8 mouse cellular contexts compared by ENCODE assay signal in genomic region chr4:9028475-9028874, GRCm38 (mm10).
A peak's percentile ranks its signal among the peaks of the same experiment; 100 is the strongest.
DNase-seq lines count a peak whose midpoint lies in the region; ATAC-seq lines count a peak whose summit lies in the region.

No protein-coding gene starts in this region.

- peak overlapping the region; percentile 54 for H3K9ac ChIP-seq in kidney, embryonic 16.5 days (replicated peaks; ENCODE audit: low read length)
- H3K9ac ChIP-seq in hindbrain, embryonic 12.5 days = peak overlapping the region; percentile 56
- H3K9ac ChIP-seq in limb, embryonic 15.5 days = no peak overlapping the region

- H3K27me3 ChIP-seq in kidney, embryonic 16.5 days (ENCODE audit: insufficient read depth, low read length) = no peaks in the 10 kb centered on the region; the same call in 1 of the 2 replicates
- no peaks in the 10 kb centered on the region for H3K27me3 ChIP-seq in hindbrain, embryonic 12.5 days
- peaks cover 21% of the 10 kb centered on the region; the same call in 1 of the 2 replicates for H3K27me3 ChIP-seq in limb, embryonic 15.5 days

- no peaks in the 10 kb centered on the region for H3K36me3 ChIP-seq in kidney, embryonic 16.5 days (ENCODE audit: insufficient read depth, low read length)
- no peaks in the 10 kb centered on the region for H3K36me3 ChIP-seq in hindbrain, embryonic 12.5 days
- no peaks in the 10 kb centered on the region for H3K36me3 ChIP-seq in limb, embryonic 15.5 days

- H3K4me2 ChIP-seq in kidney, embryonic 16.5 days (replicated peaks; ENCODE audit: low read depth, low read length) = peak overlapping the region; percentile 76
- H3K4me2 ChIP-seq in hindbrain, embryonic 12.5 days (replicated peaks) = peak overlapping the region; percentile 83
- H3K4me2 ChIP-seq in limb, embryonic 15.5 days = peak overlapping the region; percentile 84

- H3K4me1 ChIP-seq in kidney, embryonic 16.5 days (ENCODE audit: insufficient read depth, low read length) = peaks cover 16% of the 10 kb centered on the region
- peaks cover 22% of the 10 kb centered on the region for H3K4me1 ChIP-seq in hindbrain, embryonic 12.5 days
- H3K4me1 ChIP-seq in limb, embryonic 15.5 days = peaks cover 11% of the 10 kb centered on the region

- DNase-seq in kidney, adult 18-20 months = no peak
- peak; percentile 49 for DNase-seq in adrenal gland, postnatal 10 days
- peak; percentile 88 for DNase-seq in fat pad, adult 2 months (ENCODE audit: extremely low read depth, low read depth, low spot score)
- peak; percentile 64 for DNase-seq in naive thymus-derived CD4-positive, alpha-beta T cell, adult 2 months (ENCODE audit: low read depth)
- no peak for DNase-seq in urinary bladder, postnatal 36 days (ENCODE audit: low spot score in 2 of 2)

- peaks cover 4% of the 10 kb centered on the region; the same call in 1 of the 2 replicates for H3K9me3 ChIP-seq in kidney, embryonic 16.5 days (ENCODE audit: low read length)
- H3K9me3 ChIP-seq in hindbrain, embryonic 12.5 days (replicated peaks) = no peaks in the 10 kb centered on the region
- H3K9me3 ChIP-seq in limb, embryonic 15.5 days = no peaks in the 10 kb centered on the region

- WGBS in kidney, embryonic 16.5 days = under 1% methylated on average over 12 of the region's 12 CpGs
- 1% methylated on average over 12 of the region's 12 CpGs for WGBS in hindbrain, embryonic 12.5 days
- 1% methylated on average over 12 of the region's 12 CpGs for WGBS in limb, embryonic 15.5 days

- ATAC-seq in kidney, embryonic 16.5 days (ENCODE audit: low FRiP score, low TSS enrichment) = 0 out of 2 replicates have a peak, but pooled peaks have one; percentile 39
- ATAC-seq in hindbrain, embryonic 12.5 days (ENCODE audit: low FRiP score) = peak; percentile 49
- ATAC-seq in limb, embryonic 15.5 days (ENCODE audit: insufficient number of reproducible peaks, low FRiP score, low TSS enrichment, low read depth) = no peak

- peak overlapping the region; percentile 46 for H3K4me3 ChIP-seq in kidney, embryonic 16.5 days (ENCODE audit: low read length)
- H3K4me3 ChIP-seq in hindbrain, embryonic 12.5 days = peak overlapping the region; percentile 34
- peak overlapping the region; percentile 41 for H3K4me3 ChIP-seq in limb, embryonic 15.5 days

- H3K27ac ChIP-seq in kidney, embryonic 16.5 days (ENCODE audit: low read length) = no peak overlapping the region
- peak overlapping the region; percentile 71; the same call in 1 of the 2 replicates for H3K27ac ChIP-seq in hindbrain, embryonic 12.5 days
- H3K27ac ChIP-seq in limb, embryonic 15.5 days = no peak overlapping the region

Comparison
In these comparisons a context has a peak if more than half of its experiments do, and no peak if none do; other contexts are left out.
1. DNase-seq: peak in adrenal gland, postnatal 10 days (single experiment), fat pad, adult 2 months (single experiment) and naive thymus-derived CD4-positive, alpha-beta T cell, adult 2 months (single experiment); none in kidney, adult 18-20 months (single experiment) and urinary bladder, postnatal 36 days (0 of 2).
2. Peak in every context shown above with its lines, with median percentiles within 50 percentile points of each other: H3K4me2 ChIP-seq and H3K4me3 ChIP-seq.